Mouse (Mus musculus) cerebellum, adult (tissue): ENCODE results near the gene Bicd2.
A peak's percentile ranks its signal among the peaks of the same experiment; 100 is the strongest.

Source experiments
- ATAC-seq: cut with Nextera tagmentation; 2 replicates; pipeline ENCODE4 v1.9.2; 2017; ENCODE audit warnings: mild to moderate bottlenecking, moderate library complexity, mixed read lengths; ENCODE audit not compliant: insufficient number of reproducible peaks, low FRiP score, low TSS enrichment

The Bicd2 gene

GRCm38 (mm10) chr13:49393579-49393978, 52.2 kb downstream of the Bicd2 start:
- ATAC-seq = no peak

GRCm38 (mm10) chr13:49394886-49395447, 53.6 kb downstream of the Bicd2 start:
- ATAC-seq = no peak

- ATAC-seq = no peak
Observed at GRCm38 (mm10) chr13:49396798-49397197, 55.4 kb downstream of the Bicd2 start.

DNA sequence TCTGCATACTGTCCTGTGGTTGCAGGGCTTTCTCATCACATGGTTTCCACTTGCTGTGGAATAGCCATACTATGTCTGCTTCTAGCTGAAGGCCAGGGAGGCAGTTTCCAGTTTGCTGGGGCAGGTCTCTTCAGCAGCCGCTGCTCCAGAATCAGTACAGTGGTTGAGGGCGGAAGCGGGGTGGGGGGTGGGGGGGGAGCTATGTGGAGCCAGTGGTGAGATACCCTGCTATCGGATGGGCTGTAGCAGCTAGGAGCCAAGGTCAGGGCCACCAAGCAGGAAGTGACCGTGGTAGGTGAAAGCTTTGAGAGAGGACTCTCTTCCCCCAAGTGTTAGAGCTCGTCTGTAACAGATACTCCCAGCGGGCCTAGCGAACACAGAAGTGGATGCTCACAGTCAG, 56.8 kb downstream of the Bicd2 start:
- no peak for ATAC-seq

GRCm38 (mm10) chr13:49400139-49400538, 58.8 kb downstream of the Bicd2 start:
- ATAC-seq = no peak

DNA sequence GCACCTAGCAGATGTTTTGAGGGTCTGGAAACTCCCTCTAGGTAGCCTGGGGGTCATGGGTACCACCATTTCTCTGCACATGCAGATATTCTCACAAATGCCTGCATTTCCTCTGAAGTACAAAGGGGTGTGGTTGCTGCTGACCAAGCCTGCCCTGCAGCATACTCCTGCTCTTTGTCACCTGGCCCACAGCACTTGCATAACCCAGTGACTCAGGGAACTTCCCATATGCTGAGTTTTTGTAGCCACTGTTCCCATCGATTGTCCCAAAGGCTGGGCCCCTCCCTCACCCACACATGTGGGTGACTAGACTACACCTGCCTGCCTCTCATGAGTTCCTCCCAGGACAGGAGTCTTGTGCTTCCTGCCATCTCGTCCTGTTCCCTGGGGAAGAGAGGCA, 61.2 kb downstream of the Bicd2 start:
- no peak for ATAC-seq

- ATAC-seq = no peak
Observed at GRCm38 (mm10) chr13:49407795-49408194, 66.4 kb downstream of the Bicd2 start.

DNA sequence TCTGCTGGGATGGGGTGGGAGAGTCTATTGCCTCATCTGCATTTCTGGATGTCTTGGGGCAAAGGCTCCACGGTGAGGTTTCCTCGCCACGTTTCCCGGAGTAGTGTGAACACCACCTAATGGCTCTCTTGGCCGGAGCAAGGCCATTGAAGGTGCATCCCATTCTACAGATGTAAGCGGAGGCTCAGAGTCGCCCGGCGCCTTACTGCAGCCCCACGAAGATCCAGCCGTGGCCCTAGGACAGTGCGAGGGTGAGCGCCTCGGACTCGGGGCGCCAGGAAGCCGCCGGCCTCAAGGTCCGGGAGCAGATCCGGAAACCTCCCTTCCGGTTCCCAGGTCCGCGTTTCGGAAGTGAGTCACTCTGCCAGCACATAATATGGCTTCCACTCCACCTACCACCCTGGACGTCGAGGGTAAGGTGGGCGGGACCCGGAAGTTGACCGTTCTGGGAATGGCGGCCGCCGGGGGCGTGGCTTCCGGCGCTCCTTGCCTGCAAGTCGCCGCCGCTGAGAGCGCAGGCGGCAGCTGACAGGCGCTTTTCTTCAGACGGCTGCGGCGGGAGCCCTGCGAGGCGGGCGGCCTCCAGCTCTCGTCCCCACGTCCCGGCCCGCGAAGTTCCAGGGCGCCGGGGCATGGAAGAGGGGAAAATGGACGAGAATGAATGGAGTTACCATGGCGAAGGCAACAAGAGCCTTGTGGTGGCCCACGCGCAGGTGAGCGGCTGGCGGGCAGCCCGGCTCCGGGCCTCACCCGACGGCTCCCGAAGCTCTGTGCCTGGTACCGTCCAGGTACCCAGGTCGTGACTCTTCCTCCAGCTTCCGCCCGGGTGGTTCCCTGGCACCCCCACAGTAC, 79.6 kb downstream of the Bicd2 start, which contains the start of gene Ippk:
TSS of gene Ippk (plus strand) at position 496 of the 852 bp plus-strand sequence.
- peak; percentile 99 for ATAC-seq

DNA sequence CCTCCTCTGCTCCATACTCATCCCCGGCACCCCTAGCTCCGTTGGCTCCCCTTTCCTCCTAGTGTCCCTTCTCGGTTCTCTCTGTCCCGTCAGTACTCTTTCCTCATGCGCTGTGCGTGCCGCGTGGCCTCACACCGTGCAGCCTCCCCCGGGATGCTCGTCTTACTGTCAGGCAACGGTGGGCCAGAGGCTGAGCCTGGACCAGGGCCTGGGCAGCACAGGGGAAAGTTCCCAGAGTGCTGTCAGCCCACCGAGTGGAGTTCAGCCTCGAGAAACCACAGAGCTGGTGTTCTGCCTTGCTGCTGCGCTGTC, 80.2 kb downstream of the Bicd2 start:
- peak; percentile 3; the same call in 1 of the 2 replicates for ATAC-seq

GRCm38 (mm10) chr13:49421959-49422358, 80.6 kb downstream of the Bicd2 start:
- no peak for ATAC-seq

DNA sequence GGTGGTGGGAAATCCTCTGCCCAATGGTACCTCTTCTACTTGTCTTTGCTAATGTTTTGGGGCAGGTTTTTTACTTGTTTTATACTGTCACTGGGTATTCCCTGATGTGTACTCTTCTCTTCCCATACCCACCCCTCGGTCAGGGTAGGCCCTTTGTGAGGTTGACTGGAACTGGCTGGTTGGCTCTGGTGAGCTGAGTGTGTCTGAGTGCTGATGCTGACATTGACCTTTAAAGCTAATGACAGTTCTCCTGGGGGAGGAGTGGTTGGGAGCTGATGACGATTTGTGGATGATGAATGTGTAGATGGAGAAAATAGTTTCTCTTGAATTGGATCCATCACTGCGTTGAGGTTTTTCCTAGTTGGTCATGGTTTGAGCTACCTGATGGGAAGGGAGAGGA, 85.4 kb downstream of the Bicd2 start:
- ATAC-seq = no peak

DNA sequence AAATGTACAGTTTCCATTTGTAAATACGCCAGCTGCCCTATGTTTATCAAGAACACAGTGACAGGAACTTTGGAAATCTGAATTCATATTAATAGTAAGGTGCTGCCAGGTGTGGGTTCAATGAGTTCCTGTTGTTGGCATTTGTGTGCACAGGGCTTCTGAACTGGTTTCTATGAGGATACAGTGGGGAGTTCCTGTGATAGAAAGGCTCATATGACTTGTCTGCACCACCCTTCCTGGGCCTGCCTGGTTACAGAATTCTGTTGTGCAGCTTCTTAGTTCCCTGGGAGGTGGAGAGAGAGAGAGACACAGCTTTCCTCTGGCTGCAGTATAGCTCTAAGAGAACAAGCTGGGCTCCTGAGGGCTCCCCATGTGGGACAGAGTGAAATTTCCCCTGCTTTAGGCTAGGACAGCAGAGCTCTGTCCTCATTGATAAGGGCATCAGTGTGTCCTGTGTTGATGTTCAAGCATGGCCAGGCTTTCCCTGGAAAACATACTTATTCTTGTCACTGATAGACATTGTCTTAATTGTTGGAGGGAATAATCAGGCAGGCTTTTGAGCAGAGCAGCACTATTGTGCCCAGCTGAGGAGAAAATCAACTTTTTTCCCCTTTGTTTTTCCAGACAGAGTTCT, 86.8 kb downstream of the Bicd2 start:
- ATAC-seq = no peak

- no peak for ATAC-seq
Observed at GRCm38 (mm10) chr13:49430529-49430928, 89.1 kb downstream of the Bicd2 start.

- no peak for ATAC-seq
Observed at GRCm38 (mm10) chr13:49433268-49434029, 92.1 kb downstream of the Bicd2 start.

GRCm38 (mm10) chr13:49435745-49436144, 94.4 kb downstream of the Bicd2 start:
- ATAC-seq = no peak

- ATAC-seq = no peak
Observed at GRCm38 (mm10) chr13:49436170-49436569, 94.8 kb downstream of the Bicd2 start.
